Mouse (Mus musculus) midbrain, embryonic 12.5 days (tissue): ENCODE measurements at regions not wholly inside any gene's neighbourhood (a gene's known extent, or its start where the extent isn't known, plus 50 kb on each side); places are given as distances from the start of the nearest gene placed in this dataset.

Experiments used
- ATAC-seq: fragments of 200-750 bp; cut with Nextera tagmentation; 2 replicates; pipeline ENCODE4 v1.8.0; 2017; ENCODE audit warnings: low read depth, moderate TSS enrichment, moderate library complexity; ENCODE audit not compliant: low FRiP score
- H3K27ac ChIP-seq: fragments of 300-500 bp; sonication (generic); replicated peaks from 2 replicates; pipeline ENCODE4 v1.5.1; 2016; ENCODE audit warnings: mild to moderate bottlenecking
- H3K27me3 ChIP-seq: fragments of 300-500 bp; sonication (generic); 2 replicates; pipeline ENCODE4 v1.6.1; 2016; ENCODE audit warnings: mild to moderate bottlenecking
- H3K36me3 ChIP-seq: fragments of 300-500 bp; sonication (generic); 2 replicates; pipeline ENCODE4 v1.6.1; 2016
- H3K4me1 ChIP-seq: fragments of 300-500 bp; sonication (generic); 2 replicates; pipeline ENCODE4 v1.6.1; 2016
- H3K4me2 ChIP-seq: fragments of 300-500 bp; sonication (generic); replicated peaks from 2 replicates; pipeline ENCODE4 v1.6.1; 2016; ENCODE audit warnings: mild to moderate bottlenecking, moderate library complexity
- H3K4me3 ChIP-seq: fragments of 300-500 bp; sonication (generic); 2 replicates; pipeline ENCODE4 v1.5.1; 2016; ENCODE audit warnings: mild to moderate bottlenecking
- H3K9ac ChIP-seq: fragments of 300-500 bp; sonication (generic); replicated peaks from 2 replicates; pipeline ENCODE4 v1.6.1; 2016; ENCODE audit warnings: mild to moderate bottlenecking, moderate library complexity
- H3K9me3 ChIP-seq: fragments of 300-500 bp; sonication (generic); 2 replicates; pipeline ENCODE4 v1.6.1; 2016; ENCODE audit warnings: mild to moderate bottlenecking
- WGBS: fragments of 180-500 bp; shearing (Covaris S2); methylation state at CpG from one replicate; pipeline ENCODE4 v1.1.7; 2016; 5-methylcytosine and 5-hydroxymethylcytosine counted together

- ATAC-seq = no peak
- 0% methylated on average over 1 of the region's 1 CpGs for WGBS
These were observed 865.0 kb upstream of the Tenm3 start for GRCm38 (mm10) chr8:49708701-49709100.

GRCm38 (mm10) chr8:49699058-49699457 lies 855.3 kb upstream of the Tenm3 start:
- H3K27ac ChIP-seq = no peak overlapping the region
- no peaks in the 10 kb centered on the region for H3K4me1 ChIP-seq
- no peak overlapping the region for H3K4me2 ChIP-seq
- no peak overlapping the region for H3K9ac ChIP-seq
- ATAC-seq = no peak
- no peaks in the 10 kb centered on the region for H3K27me3 ChIP-seq
- no peaks in the 10 kb centered on the region for H3K9me3 ChIP-seq
- 72% methylated on average over 4 of the region's 4 CpGs for WGBS
- no peaks in the 10 kb centered on the region for H3K36me3 ChIP-seq
- no peak overlapping the region for H3K4me3 ChIP-seq

More at GRCm38 (mm10) chr8:49708701-49709100, 865.0 kb upstream of the Tenm3 start:
- H3K4me2 ChIP-seq = no peak overlapping the region
- no peaks in the 10 kb centered on the region for H3K36me3 ChIP-seq
- no peaks in the 10 kb centered on the region for H3K27me3 ChIP-seq
- no peaks in the 10 kb centered on the region for H3K9me3 ChIP-seq
- no peak overlapping the region for H3K27ac ChIP-seq
- H3K4me1 ChIP-seq = no peaks in the 10 kb centered on the region
- H3K4me3 ChIP-seq = no peak overlapping the region
- no peak overlapping the region for H3K9ac ChIP-seq

GRCm38 (mm10) chr8:49696709-49697108 lies 853.0 kb upstream of the Tenm3 start:
- Histone ChIP-seq H3K27ac (no peak overlapping the region), H3K36me3 (no peaks in the 10 kb centered on the region), H3K9ac (no peak overlapping the region), H3K9me3 (no peaks in the 10 kb centered on the region), H3K4me2 (no peak overlapping the region), H3K4me3 (no peak overlapping the region), H3K27me3 (no peaks in the 10 kb centered on the region), H3K4me1 (no peaks in the 10 kb centered on the region)
- WGBS = 81% methylated on average over 2 of the region's 2 CpGs
- ATAC-seq = no peak
